Mouse (Mus musculus) cerebral cortex, adult 2 months (tissue): ENCODE data around the gene Calm5.

Experiments used
- WGBS: fragments of 180-500 bp; shearing (Covaris S2); methylation state at CpG from one replicate; pipeline ENCODE4 v1.1.7; 2018; 5-methylcytosine and 5-hydroxymethylcytosine counted together

Calm5 gene

GRCm38 (mm10) chr13:3853648-3854333 lies at the start of gene Calm5:
Gene Calm5, plus strand, starts transcription at chr13:3854173.
- WGBS: 84% methylated on average over 3 of the region's 3 CpGs

GRCm38 (mm10) chr13:3804186-3804585 lies 49.8 kb upstream of the Calm5 start, which contains the start of gene Calml3:
Gene Calml3, minus strand, starts transcription at chr13:3804316.
- WGBS: 89% methylated on average over 13 of the region's 13 CpGs

GRCm38 (mm10) chr13:3805132-3805531 lies 48.8 kb upstream of the Calm5 start:
- 45% methylated on average over 2 of the region's 2 CpGs for WGBS

GRCm38 (mm10) chr13:3805638-3806037 lies 48.3 kb upstream of the Calm5 start:
- 75% methylated on average over 5 of the region's 5 CpGs for WGBS

GRCm38 (mm10) chr13:3807131-3807827 lies 46.7 kb upstream of the Calm5 start:
- WGBS: 64% methylated on average over 7 of the region's 7 CpGs

GRCm38 (mm10) chr13:3818012-3818739 lies 35.8 kb upstream of the Calm5 start:
- 80% methylated on average over 5 of the region's 5 CpGs for WGBS

GRCm38 (mm10) chr13:3818740-3819076 lies 35.3 kb upstream of the Calm5 start:
- 88% methylated on average over 2 of the region's 2 CpGs for WGBS

GRCm38 (mm10) chr13:3822105-3822504 lies 31.9 kb upstream of the Calm5 start:
- 73% methylated on average over 4 of the region's 4 CpGs for WGBS

DNA sequence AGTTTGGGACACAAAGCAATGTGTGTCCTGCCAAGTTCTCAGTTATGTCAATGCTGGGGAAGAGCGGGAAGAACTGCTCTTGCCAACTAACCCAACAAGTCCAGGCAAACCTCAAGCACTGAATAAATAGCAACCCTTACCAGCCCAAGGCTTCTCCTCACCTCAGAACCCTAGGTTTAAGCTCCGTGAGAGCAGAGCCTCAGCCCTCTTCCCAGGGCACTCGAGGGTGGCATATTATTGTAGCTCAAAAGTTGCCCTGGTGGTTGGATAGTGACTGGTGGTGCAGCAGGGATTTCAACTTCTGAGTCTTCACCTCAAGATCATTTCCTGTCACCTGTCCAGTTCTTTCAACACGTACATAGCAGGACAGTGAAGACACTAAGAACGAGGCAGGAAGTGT lies 22.4 kb upstream of the Calm5 start:
- WGBS: 86% methylated on average over 5 of the region's 5 CpGs

DNA sequence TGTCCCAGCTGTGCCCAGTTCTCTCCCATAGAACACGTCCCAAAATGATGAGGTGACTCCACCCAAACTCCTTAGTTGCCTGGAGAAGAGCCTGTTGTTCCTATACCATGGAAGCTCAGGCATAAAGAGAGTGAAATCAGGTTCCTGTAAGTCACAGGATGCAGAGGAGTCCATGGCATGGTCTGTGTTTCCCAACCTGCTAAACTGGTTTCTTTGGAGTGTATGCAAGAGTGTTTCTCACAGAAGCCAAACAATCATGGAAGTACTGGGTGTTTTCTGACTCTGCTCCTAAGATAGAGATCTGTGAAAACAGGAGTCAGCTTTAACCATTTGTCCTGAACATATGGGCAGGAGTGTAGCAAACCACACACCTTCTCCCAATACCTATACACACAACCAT lies 22.0 kb upstream of the Calm5 start:
- WGBS: 65% methylated on average over 1 of the region's 1 CpGs

GRCm38 (mm10) chr13:3832450-3832849 lies 21.5 kb upstream of the Calm5 start:
- WGBS: 63% methylated on average over 2 of the region's 2 CpGs

GRCm38 (mm10) chr13:3837312-3837807 lies 16.6 kb upstream of the Calm5 start, which contains the start of gene Calm4:
Gene Calm4, plus strand, starts transcription at chr13:3837757.

GRCm38 (mm10) chr13:3850330-3850729 lies 3.6 kb upstream of the Calm5 start:
- 100% methylated on average over 1 of the region's 1 CpGs for WGBS

- 89% methylated on average over 2 of the region's 2 CpGs for WGBS
Observed at GRCm38 (mm10) chr13:3854856-3855255, 883 bp downstream of the Calm5 start.

- 77% methylated on average over 1 of the region's 1 CpGs for WGBS
Observed at GRCm38 (mm10) chr13:3856252-3856651, 2.3 kb downstream of the Calm5 start.

DNA sequence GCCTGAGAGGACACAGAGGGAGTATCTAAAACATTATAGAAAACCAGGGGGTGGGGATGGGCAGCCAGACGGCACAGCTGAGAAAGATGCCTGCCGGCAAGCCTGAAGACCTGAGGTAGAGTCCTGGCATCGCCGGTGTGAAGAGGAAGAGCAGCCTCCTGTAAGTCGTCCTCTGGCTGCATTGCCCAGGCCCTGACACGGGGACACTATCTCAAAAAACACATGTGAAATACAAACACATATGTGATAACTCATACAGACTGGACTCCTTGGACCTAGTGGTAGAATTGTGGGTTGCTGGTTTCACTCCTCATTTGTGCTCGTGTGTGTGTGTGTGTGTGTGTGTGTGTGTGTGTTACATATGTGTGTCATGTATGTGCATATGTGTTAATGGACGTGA lies 7.3 kb downstream of the Calm5 start:
- 92% methylated on average over 8 of the region's 8 CpGs for WGBS

GRCm38 (mm10) chr13:3862325-3862724 lies 8.4 kb downstream of the Calm5 start:
- WGBS: 90% methylated on average over 3 of the region's 3 CpGs

GRCm38 (mm10) chr13:3862922-3863580 lies 9.1 kb downstream of the Calm5 start:
- 67% methylated on average over 10 of the region's 10 CpGs for WGBS

DNA sequence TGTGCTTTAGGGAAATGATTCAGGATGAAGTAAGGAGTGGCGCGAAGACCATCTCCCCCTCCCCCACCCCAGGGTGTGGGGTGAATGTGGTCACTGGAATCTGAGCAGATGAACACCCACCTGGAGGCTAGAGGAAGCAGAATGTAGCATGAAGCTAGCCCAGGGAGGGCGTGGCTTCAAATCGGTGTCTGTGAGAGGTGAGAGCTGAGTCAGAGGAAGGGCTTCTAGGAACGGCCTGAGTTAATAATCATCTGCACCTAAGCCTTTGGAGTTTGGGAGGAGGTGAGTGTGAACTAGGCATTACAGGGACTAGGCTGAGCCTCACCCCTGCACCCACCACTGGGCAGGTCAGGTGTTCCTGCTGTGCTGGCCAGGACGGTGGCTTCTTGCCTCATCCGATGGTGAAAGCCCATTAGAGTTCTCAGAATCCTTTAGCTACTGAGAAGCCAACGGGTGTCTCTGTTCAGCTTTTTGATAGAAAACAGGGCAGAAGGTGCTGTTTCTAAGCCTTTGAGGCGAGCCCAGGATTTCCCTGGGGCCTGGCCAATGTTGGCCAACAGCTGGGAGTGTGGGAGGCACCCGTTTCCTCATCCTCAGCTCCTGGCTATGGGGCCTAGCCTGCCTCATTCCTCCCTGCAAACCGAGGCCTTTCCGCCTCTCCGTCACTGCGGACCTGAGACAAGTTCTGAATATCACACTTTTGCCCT lies 11.8 kb downstream of the Calm5 start:
- 70% methylated on average over 14 of the region's 14 CpGs for WGBS

GRCm38 (mm10) chr13:3866355-3867052 lies 12.5 kb downstream of the Calm5 start:
- WGBS: 79% methylated on average over 8 of the region's 8 CpGs

GRCm38 (mm10) chr13:3867158-3867557 lies 13.2 kb downstream of the Calm5 start:
- 89% methylated on average over 6 of the region's 6 CpGs for WGBS
